Mouse (Mus musculus): ENCODE measurements around the gene Tas2r117. TPM values are rescaled to one million over a fixed set of nuclear protein-coding genes. Genes with fewer than 3 reads are reported as not detected.

Tas2r117 gene
- not detected for polyA plus RNA-seq (2014; fragmentation: Illumina TruSeq; extraction: RNeasy Lipid Tissue Mini Kit (QIAGEN cat#74804); ENCODE audit: low read depth, low replicate concordance)

DNA sequence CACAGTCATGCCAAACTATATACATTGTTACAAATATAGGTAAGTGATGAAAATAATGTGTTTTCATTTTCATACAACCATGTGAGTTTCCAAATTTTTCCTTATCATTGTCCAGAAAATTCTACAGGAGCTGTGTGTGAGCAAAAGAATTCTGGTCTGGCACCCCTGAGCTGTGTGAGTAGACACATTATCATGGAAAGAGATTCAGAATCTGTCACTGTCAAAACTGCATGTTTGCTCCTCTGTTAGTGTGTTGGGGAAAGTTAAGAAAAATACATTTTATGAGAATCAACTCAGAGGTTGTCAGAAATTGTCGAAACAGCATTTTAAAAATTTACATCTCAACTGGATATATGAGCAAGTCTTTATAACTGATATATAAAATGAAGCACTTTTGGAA is at the start of gene Tas2r117:
Gene Tas2r117 (plus strand): TSS at position 301 of the 400 bp plus-strand sequence.

GRCm38 (mm10) chr6:132754430-132754829 is 48.2 kb upstream of the Tas2r117 start, which contains the start of gene Tas2r124:
Gene Tas2r124 (plus strand): TSS chr6:132754730.

GRCm38 (mm10) chr6:132761831-132762230 is 40.8 kb upstream of the Tas2r117 start, which contains the start of gene Tas2r102:
Gene Tas2r102 (plus strand): TSS chr6:132762131.

DNA sequence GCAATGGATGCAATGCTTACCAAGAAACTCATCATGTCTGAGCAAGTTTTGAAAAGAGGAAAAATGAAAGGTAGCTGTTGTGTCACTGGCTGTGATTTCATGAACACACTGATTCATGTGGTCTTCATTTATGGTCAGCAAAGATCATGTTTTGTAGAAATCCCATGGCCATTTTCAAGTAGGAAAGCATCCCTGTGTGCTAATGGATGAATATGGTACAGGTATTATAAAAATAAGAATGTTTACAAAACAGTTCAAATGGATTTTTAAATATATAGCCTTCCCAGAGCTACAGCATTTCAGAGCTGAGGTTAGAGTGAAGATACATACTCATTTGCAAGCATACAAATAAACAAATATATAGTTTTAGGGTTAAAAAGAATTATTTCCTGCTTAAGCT is 24.6 kb upstream of the Tas2r117 start, which contains the start of gene Tas2r136:
Gene Tas2r136 (minus strand): TSS at position 101 of the 400 bp plus-strand sequence.

GRCm38 (mm10) chr6:132846842-132847241 is 44.2 kb downstream of the Tas2r117 start, which contains the start of gene Tas2r123:
Gene Tas2r123 (plus strand): TSS chr6:132847142.

Other genes starting within 250 kb of the Tas2r117 start
- not detected for gene Prh1, start 233.0 kb upstream of the Tas2r117 start, polyA plus RNA-seq (2014; fragmentation: Illumina TruSeq; extraction: RNeasy Lipid Tissue Mini Kit (QIAGEN cat#74804); ENCODE audit: low read depth, low replicate concordance)
- not detected for gene Prp2, start 206.9 kb upstream of the Tas2r117 start, polyA plus RNA-seq (2014; fragmentation: Illumina TruSeq; extraction: RNeasy Lipid Tissue Mini Kit (QIAGEN cat#74804); ENCODE audit: low read depth, low replicate concordance)
- gene A630073D07Rik, start 151.3 kb upstream of the Tas2r117 start, polyA plus RNA-seq (2014; fragmentation: Illumina TruSeq; extraction: RNeasy Lipid Tissue Mini Kit (QIAGEN cat#74804); ENCODE audit: low read depth, low replicate concordance): not detected
- gene Tas2r120, start 145.9 kb upstream of the Tas2r117 start, polyA plus RNA-seq (2014; fragmentation: Illumina TruSeq; extraction: RNeasy Lipid Tissue Mini Kit (QIAGEN cat#74804); ENCODE audit: low read depth, low replicate concordance): not detected
- not detected for gene Tas2r121, start 101.8 kb upstream of the Tas2r117 start, polyA plus RNA-seq (2014; fragmentation: Illumina TruSeq; extraction: RNeasy Lipid Tissue Mini Kit (QIAGEN cat#74804); ENCODE audit: low read depth, low replicate concordance)
- not detected for gene Tas2r122, start 90.9 kb upstream of the Tas2r117 start, polyA plus RNA-seq (2014; fragmentation: Illumina TruSeq; extraction: RNeasy Lipid Tissue Mini Kit (QIAGEN cat#74804); ENCODE audit: low read depth, low replicate concordance)
- gene Tas2r115, start 64.8 kb upstream of the Tas2r117 start, polyA plus RNA-seq (2014; fragmentation: Illumina TruSeq; extraction: RNeasy Lipid Tissue Mini Kit (QIAGEN cat#74804); ENCODE audit: low read depth, low replicate concordance): not detected
- not detected for gene Tas2r124, start 48.1 kb upstream of the Tas2r117 start, polyA plus RNA-seq (2014; fragmentation: Illumina TruSeq; extraction: RNeasy Lipid Tissue Mini Kit (QIAGEN cat#74804); ENCODE audit: low read depth, low replicate concordance)
- not detected for gene Tas2r102, start 40.7 kb upstream of the Tas2r117 start, polyA plus RNA-seq (2014; fragmentation: Illumina TruSeq; extraction: RNeasy Lipid Tissue Mini Kit (QIAGEN cat#74804); ENCODE audit: low read depth, low replicate concordance)
- not detected for gene Tas2r136, start 24.7 kb upstream of the Tas2r117 start, polyA plus RNA-seq (2014; fragmentation: Illumina TruSeq; extraction: RNeasy Lipid Tissue Mini Kit (QIAGEN cat#74804); ENCODE audit: low read depth, low replicate concordance)
- gene Tas2r123, start 44.3 kb downstream of the Tas2r117 start, polyA plus RNA-seq (2014; fragmentation: Illumina TruSeq; extraction: RNeasy Lipid Tissue Mini Kit (QIAGEN cat#74804); ENCODE audit: low read depth, low replicate concordance): not detected
- gene Tas2r116, start 52.6 kb downstream of the Tas2r117 start, polyA plus RNA-seq (2014; fragmentation: Illumina TruSeq; extraction: RNeasy Lipid Tissue Mini Kit (QIAGEN cat#74804); ENCODE audit: low read depth, low replicate concordance): not detected
- gene Tas2r110, start 65.2 kb downstream of the Tas2r117 start, polyA plus RNA-seq (2014; fragmentation: Illumina TruSeq; extraction: RNeasy Lipid Tissue Mini Kit (QIAGEN cat#74804); ENCODE audit: low read depth, low replicate concordance): not detected
- not detected for gene Tas2r113, start 90.2 kb downstream of the Tas2r117 start, polyA plus RNA-seq (2014; fragmentation: Illumina TruSeq; extraction: RNeasy Lipid Tissue Mini Kit (QIAGEN cat#74804); ENCODE audit: low read depth, low replicate concordance)
- not detected for gene Tas2r125, start 106.8 kb downstream of the Tas2r117 start, polyA plus RNA-seq (2014; fragmentation: Illumina TruSeq; extraction: RNeasy Lipid Tissue Mini Kit (QIAGEN cat#74804); ENCODE audit: low read depth, low replicate concordance)
- gene Tas2r129, start 148.3 kb downstream of the Tas2r117 start, polyA plus RNA-seq (2014; fragmentation: Illumina TruSeq; extraction: RNeasy Lipid Tissue Mini Kit (QIAGEN cat#74804); ENCODE audit: low read depth, low replicate concordance): not detected
- not detected for gene Tas2r131, start 155.1 kb downstream of the Tas2r117 start, polyA plus RNA-seq (2014; fragmentation: Illumina TruSeq; extraction: RNeasy Lipid Tissue Mini Kit (QIAGEN cat#74804); ENCODE audit: low read depth, low replicate concordance)
- not detected for gene Tas2r109, start 178.1 kb downstream of the Tas2r117 start, polyA plus RNA-seq (2014; fragmentation: Illumina TruSeq; extraction: RNeasy Lipid Tissue Mini Kit (QIAGEN cat#74804); ENCODE audit: low read depth, low replicate concordance)
- gene Tas2r103, start 234.3 kb downstream of the Tas2r117 start, polyA plus RNA-seq (2014; fragmentation: Illumina TruSeq; extraction: RNeasy Lipid Tissue Mini Kit (QIAGEN cat#74804); ENCODE audit: low read depth, low replicate concordance): not detected